Comparison of ENCODE assay signal across 29 mouse cellular contexts in the genomic region with DNA sequence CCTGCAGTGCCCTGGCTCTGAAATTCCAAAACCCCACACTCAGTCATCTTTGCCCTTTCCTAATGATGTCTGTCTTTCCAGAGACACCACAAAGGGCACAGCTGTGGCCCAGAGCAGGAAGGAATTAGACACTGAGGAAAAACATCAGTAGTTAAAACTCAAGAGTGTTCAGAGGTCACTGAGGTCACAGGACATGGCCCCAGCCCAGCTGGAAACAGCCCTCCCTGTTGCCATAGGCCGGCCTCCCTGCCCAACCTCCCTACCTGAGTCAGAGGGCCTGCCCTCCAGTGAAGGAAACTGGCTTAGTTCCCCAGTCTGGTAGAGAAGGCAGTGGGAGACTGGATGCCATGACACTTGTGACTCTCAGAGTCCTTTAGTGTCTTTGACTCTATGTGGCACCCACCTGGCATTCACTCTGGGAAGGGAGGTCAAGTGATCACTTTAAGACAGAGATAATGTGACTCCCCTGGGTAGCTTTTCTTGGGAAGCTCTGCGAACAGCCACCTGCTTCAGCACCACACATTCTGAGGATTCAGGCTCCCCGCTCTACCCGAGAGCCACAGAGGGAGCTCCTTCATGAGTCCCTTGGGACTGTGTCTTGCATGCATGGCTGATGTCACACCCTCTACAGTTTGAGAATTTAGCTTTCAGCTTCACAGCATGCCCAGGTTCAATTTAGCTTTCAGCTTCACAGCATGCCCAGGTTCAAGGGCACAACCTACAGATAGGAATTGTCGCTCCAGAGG. TPM values are rescaled to one million over a fixed set of nuclear protein-coding genes. Genes with fewer than 3 reads are reported as not detected.
DNase-seq lines count a peak whose midpoint lies in the region; ATAC-seq and TF ChIP-seq lines count a peak whose summit lies in the region.
"Had no signal": no experiment of that assay in that cellular context is flagged by ENCODE, and none has a peak within 500 bp of the region (broad histone marks: within the 10 kb centered on the region; RNA-seq: fewer than 3 reads in every experiment).

No protein-coding gene starts in this region.

- no peak overlapping the region for H3K9ac ChIP-seq in midbrain, embryonic 11.5 days (ENCODE audit: low read length)
- H3K9ac ChIP-seq in midbrain, embryonic 14.5 days (replicated peaks; ENCODE audit: low read length), result no peak overlapping the region
- H3K9ac ChIP-seq in CH12.LX (ENCODE audit: insufficient read depth, low read depth), result no peak overlapping the region
- H3K9ac ChIP-seq: embryonic facial prominence, embryonic 15.5 days; forebrain, embryonic 12.5 days; forebrain, postnatal 0 days; hindbrain, embryonic 13.5 days; limb, embryonic 13.5 days; lung, embryonic 15.5 days; neural tube, embryonic 12.5 days had no signal

- WGBS in midbrain, embryonic 11.5 days, result 70% methylated on average over 5 of the region's 5 CpGs
- WGBS in midbrain, embryonic 14.5 days, result 59% methylated on average over 5 of the region's 5 CpGs
- WGBS in olfactory bulb, adult 2 months, result 82% methylated on average over 5 of the region's 5 CpGs

- H3K27ac ChIP-seq in midbrain, embryonic 11.5 days (ENCODE audit: low read depth, low read length), result no peak overlapping the region
- no peak overlapping the region for H3K27ac ChIP-seq in midbrain, embryonic 14.5 days (replicated peaks; ENCODE audit: low read depth, low read length)
- no peak overlapping the region for H3K27ac ChIP-seq in CH12.LX (ENCODE audit: insufficient read depth, low read depth)
- 0 out of 2 replicates have a peak overlapping the region, but pooled peaks have one; percentile 37 for H3K27ac ChIP-seq in cortical plate, adult 2 months (ENCODE audit: insufficient read depth, low read length)
- H3K27ac ChIP-seq in olfactory bulb, adult 2 months (ENCODE audit: insufficient read depth, low read depth, low read length), result peak overlapping the region; percentile 26; the same call in 1 of the 2 replicates
- H3K27ac ChIP-seq: embryonic facial prominence, embryonic 15.5 days; forebrain, embryonic 12.5 days; hindbrain, embryonic 13.5 days; limb, embryonic 13.5 days; lung, embryonic 15.5 days; midbrain, embryonic 10.5 days; neural tube, embryonic 12.5 days had no signal

- dilution Hi-C loops in CH12.LX (cut with MboI; ENCODE audit: extremely low pct_ligation_motif_present, extremely low pct_unique_long_range_greater_than_20kb, low sequenced_read_pairs), result no loop called here

- no peaks in the 10 kb centered on the region for H3K27me3 ChIP-seq in midbrain, embryonic 11.5 days (ENCODE audit: control insufficient read depth, insufficient read depth, low read length)
- H3K27me3 ChIP-seq in midbrain, embryonic 14.5 days (ENCODE audit: control insufficient read depth, insufficient read depth, low read length), result no peaks in the 10 kb centered on the region
- H3K27me3 ChIP-seq in CH12.LX (replicated peaks), result no peaks in the 10 kb centered on the region
- H3K27me3 ChIP-seq: embryonic facial prominence, embryonic 15.5 days; forebrain, embryonic 12.5 days; hindbrain, embryonic 13.5 days; limb, embryonic 13.5 days; lung, embryonic 15.5 days; neural tube, embryonic 12.5 days had no signal

- in situ Hi-C loops in CH12.LX (cut with MboI; ENCODE audit: low pct_ligation_motif_present, low pct_unique_long_range_greater_than_20kb, low sequenced_read_pairs), result no loop called here

- TF ChIP-seq RAD21 in CH12.LX (IDR thresholded peaks at IDR 0.05; ENCODE audit: low read depth, low read length), result no peak; the same call in 1 of the 2 replicates

- TF ChIP-seq CTCF in CH12.LX (conservative IDR thresholded peaks at IDR 0.05 in 1 of 2, IDR thresholded peaks at IDR 0.05 in 1 of 2; ENCODE audit: low read depth in 2 of 2, low read length in 2 of 2), result 0 out of 4 replicates have a peak, but pooled peaks of 1 of the 2 experiments have one; percentile 14
- no peak for TF ChIP-seq CTCF in cortical plate, adult 2 months (IDR thresholded peaks at IDR 0.05; ENCODE audit: extremely low read depth, insufficient read depth, low read length)
- no peak for TF ChIP-seq CTCF in olfactory bulb, adult 2 months (IDR thresholded peaks at IDR 0.05; ENCODE audit: insufficient read depth, low read depth, low read length)

- H3K4me3 ChIP-seq in midbrain, embryonic 11.5 days (ENCODE audit: low read depth, low read length), result no peak overlapping the region
- no peak overlapping the region for H3K4me3 ChIP-seq in midbrain, embryonic 14.5 days (replicated peaks; ENCODE audit: low read depth, low read length)
- H3K4me3 ChIP-seq in CH12.LX (replicated peaks in 1 of 3; ENCODE audit: low read depth in 2 of 3, low read length in 2 of 3, poor library complexity in 1 of 3), result peak overlapping the region in 1 of 3 experiments; percentile 4
- H3K4me3 ChIP-seq in cortical plate, adult 2 months (ENCODE audit: insufficient read depth, low read length), result no peak overlapping the region
- H3K4me3 ChIP-seq in olfactory bulb, adult 2 months (ENCODE audit: insufficient read depth, low read depth, low read length), result no peak overlapping the region
- H3K4me3 ChIP-seq: embryonic facial prominence, embryonic 15.5 days; forebrain, embryonic 12.5 days; hindbrain, embryonic 13.5 days; limb, embryonic 13.5 days; lung, embryonic 15.5 days; midbrain, embryonic 10.5 days; myocyte; neural tube, embryonic 12.5 days had no signal

- TF ChIP-seq EP300 in CH12.LX (IDR thresholded peaks at IDR 0.05; ENCODE audit: low read length), result no peak; the same call in 1 of the 2 replicates

- H3K4me1 ChIP-seq in midbrain, embryonic 11.5 days (ENCODE audit: control insufficient read depth, insufficient read depth, low read length), result peaks cover 7% of the 10 kb centered on the region; the same call in 1 of the 2 replicates
- H3K4me1 ChIP-seq in midbrain, embryonic 14.5 days (ENCODE audit: control insufficient read depth, insufficient read depth, low read length), result peaks cover 20% of the 10 kb centered on the region
- H3K4me1 ChIP-seq in CH12.LX (ENCODE audit: control insufficient read depth in 1 of 2, insufficient read depth in 2 of 2), result peaks cover 23 to 46% of the 10 kb centered on the region in 2 experiments
- H3K4me1 ChIP-seq in cortical plate, adult 2 months (ENCODE audit: control insufficient read depth, insufficient read depth, low read length), result peaks cover 13% of the 10 kb centered on the region
- peaks cover 33% of the 10 kb centered on the region for H3K4me1 ChIP-seq in olfactory bulb, adult 2 months (ENCODE audit: control insufficient read depth, insufficient read depth, low read length)

- no peak for TF ChIP-seq POLR2A in CH12.LX (IDR thresholded peaks at IDR 0.05; ENCODE audit: low read depth, low read length)
- no peak for TF ChIP-seq POLR2A in cortical plate, adult 2 months (IDR thresholded peaks at IDR 0.05; ENCODE audit: extremely low read depth, insufficient read depth, low read length)
- no peak for TF ChIP-seq POLR2A in olfactory bulb, adult 2 months (IDR thresholded peaks at IDR 0.05; ENCODE audit: insufficient read depth, low read depth, low read length)

- ATAC-seq in midbrain, embryonic 11.5 days (ENCODE audit: low FRiP score), result no peak
- ATAC-seq in midbrain, embryonic 14.5 days (ENCODE audit: low FRiP score, low TSS enrichment), result no peak
- ATAC-seq: forebrain, postnatal 0 days; inflammation-experienced regulatory T-cells, adult 6 months had no signal

- peak; percentile 59 for DNase-seq in midbrain, embryonic 11.5 days (ENCODE audit: low spot score, missing footprints)
- DNase-seq in midbrain, embryonic 14.5 days, result no peak
- peak; percentile 87 for DNase-seq in CH12.LX (ENCODE audit: extremely low read depth)
- no peak for DNase-seq in right cerebral cortex, postnatal 14 days
- no peak for DNase-seq in cerebellum, adult 8-10 months
- no peak for DNase-seq in urinary bladder, adult 2 months (ENCODE audit: low spot score)
- DNase-seq: adrenal gland, adult 8-10 months; cerebellum, adult 9-10 months; forebrain, postnatal 0 days; heart, postnatal 4 days; kidney, adult 11 months; kidney, postnatal 14 days; thymus, adult 2 months had no signal

- H3K4me2 ChIP-seq in midbrain, embryonic 11.5 days, result no peak overlapping the region
- H3K4me2 ChIP-seq in midbrain, embryonic 14.5 days (ENCODE audit: low read length), result no peak overlapping the region
- peak overlapping the region; percentile 19; the same call in 1 of the 2 replicates for H3K4me2 ChIP-seq in CH12.LX (ENCODE audit: insufficient read depth, low read depth, poor library complexity, severe bottlenecking)
- H3K4me2 ChIP-seq: embryonic facial prominence, embryonic 15.5 days; forebrain, embryonic 12.5 days; hindbrain, embryonic 13.5 days; limb, embryonic 13.5 days; liver, embryonic 11.5 days; lung, embryonic 15.5 days; neural tube, embryonic 12.5 days had no signal

- no peaks in the 10 kb centered on the region for H3K9me3 ChIP-seq in midbrain, embryonic 11.5 days (ENCODE audit: control insufficient read depth, low read length)
- no peaks in the 10 kb centered on the region for H3K9me3 ChIP-seq in midbrain, embryonic 14.5 days (ENCODE audit: control insufficient read depth, low read length)
- H3K9me3 ChIP-seq in CH12.LX (replicated peaks; ENCODE audit: low read length), result no peaks in the 10 kb centered on the region
- H3K9me3 ChIP-seq: embryonic facial prominence, embryonic 15.5 days; forebrain, embryonic 12.5 days; hindbrain, embryonic 13.5 days; limb, embryonic 13.5 days; lung, embryonic 15.5 days; midbrain, embryonic 10.5 days; neural tube, embryonic 12.5 days had no signal

- H3K79me2 ChIP-seq in CH12.LX (replicated peaks; ENCODE audit: control insufficient read depth, extremely low read depth, insufficient read depth, poor library complexity, severe bottlenecking), result no peaks in the 10 kb centered on the region

- H3K36me3 ChIP-seq in midbrain, embryonic 11.5 days (ENCODE audit: control insufficient read depth, insufficient read depth, low read length), result no peaks in the 10 kb centered on the region
- H3K36me3 ChIP-seq in midbrain, embryonic 14.5 days (ENCODE audit: control insufficient read depth, insufficient read depth, low read length), result no peaks in the 10 kb centered on the region
- no peaks in the 10 kb centered on the region for H3K36me3 ChIP-seq in CH12.LX (replicated peaks in 1 of 2; ENCODE audit: control insufficient read depth in 1 of 2, insufficient read depth in 1 of 2, low read length in 1 of 2)
- H3K36me3 ChIP-seq: embryonic facial prominence, embryonic 15.5 days; forebrain, embryonic 12.5 days; hindbrain, embryonic 13.5 days; limb, embryonic 13.5 days; lung, embryonic 15.5 days; midbrain, embryonic 10.5 days; neural tube, embryonic 12.5 days had no signal

RNA-seq across cellular contexts. Expression of a gene that starts 15.0 kb away (rescaled TPM):
- 0.10 TPM in 1 of 2 replicates, not detected in the other for polyA plus RNA-seq in midbrain, embryonic 11.5 days (2014; fragmentation: Nextera tagmentation; extraction: Ambion mirVana)
- 0.17 and 0.22 TPM in 2 replicates for polyA plus RNA-seq in midbrain, embryonic 14.5 days (2014; fragmentation: Nextera tagmentation; extraction: Ambion mirVana)
- total RNA-seq in CH12.LX (2012; rRNA removed), result 0.04 TPM in 1 of 2 replicates, not detected in the other
- 0.05 and 0.09 TPM in 2 replicates for total RNA-seq in CH12.LX (2014; rRNA removed)
- 0.07 and 0.10 TPM in 2 replicates for polyA plus RNA-seq in CH12.LX (2012; ENCODE audit: insufficient read length, low read depth)
- 0.46 and 0.79 TPM in 2 replicates for polyA plus RNA-seq in cortical plate, adult 2 months (2012; rRNA removed)
- polyA plus RNA-seq in olfactory bulb, adult 2 months (2012; ENCODE audit: insufficient read depth, insufficient read length, low replicate concordance, missing spikeins), result not detected in 2 replicates
- 0.18 and 0.19 TPM in 2 replicates for polyA plus RNA-seq in urinary bladder, adult 2 months (2012; rRNA removed)
- total RNA-seq: adrenal gland, adult 8-10 months; common myeloid progenitor, adult 5-6 weeks; gastrocnemius, adult 8-10 months; megakaryocyte progenitor cell, adult 5-6 weeks had no signal
- polyA plus RNA-seq: inflammation-experienced regulatory T-cells, adult 6 months; kidney, embryonic 14.5 days; myocyte had no signal

RNA-seq across cellular contexts. Expression of a gene that starts 40.1 kb away (rescaled TPM):
- polyA plus RNA-seq in midbrain, embryonic 11.5 days (2014; fragmentation: Nextera tagmentation; extraction: Ambion mirVana), result 1.4 TPM in 2 replicates
- 2.0 and 3.1 TPM in 2 replicates for polyA plus RNA-seq in midbrain, embryonic 14.5 days (2014; fragmentation: Nextera tagmentation; extraction: Ambion mirVana)
- total RNA-seq in CH12.LX (2012; rRNA removed) (1.1 and 1.4 TPM in 2 replicates), CH12.LX (2014; rRNA removed) (2.8 and 2.9 TPM in 2 replicates)
- polyA plus RNA-seq in CH12.LX (2012; ENCODE audit: insufficient read length, low read depth), result 6.4 and 7.1 TPM in 2 replicates
- polyA plus RNA-seq in cortical plate, adult 2 months (2012; rRNA removed), result 24.6 and 25.4 TPM in 2 replicates
- polyA plus RNA-seq in olfactory bulb, adult 2 months (2012; ENCODE audit: insufficient read depth, insufficient read length, low replicate concordance, missing spikeins), result not detected in 2 replicates
- 9.9 and 11.3 TPM in 2 replicates for polyA plus RNA-seq in urinary bladder, adult 2 months (2012; rRNA removed)
- total RNA-seq: common myeloid progenitor, adult 5-6 weeks; megakaryocyte progenitor cell, adult 5-6 weeks had no signal

RNA-seq across cellular contexts. Expression of a gene that starts 54.7 kb away (rescaled TPM):
- polyA plus RNA-seq in midbrain, embryonic 11.5 days (2014; fragmentation: Nextera tagmentation; extraction: Ambion mirVana), result 86.0 and 93.2 TPM in 2 replicates
- polyA plus RNA-seq in midbrain, embryonic 14.5 days (2014; fragmentation: Nextera tagmentation; extraction: Ambion mirVana), result 115 and 132 TPM in 2 replicates
- total RNA-seq in CH12.LX (2012; rRNA removed) (48.0 and 50.1 TPM in 2 replicates), CH12.LX (2014; rRNA removed) (33.0 and 38.0 TPM in 2 replicates)
- polyA plus RNA-seq in CH12.LX (2012; ENCODE audit: insufficient read length, low read depth), result 23.3 and 29.4 TPM in 2 replicates
- polyA plus RNA-seq in cortical plate, adult 2 months (2012; rRNA removed), result 73.3 and 76.0 TPM in 2 replicates
- not detected in 2 replicates for polyA plus RNA-seq in olfactory bulb, adult 2 months (2012; ENCODE audit: insufficient read depth, insufficient read length, low replicate concordance, missing spikeins)
- polyA plus RNA-seq in urinary bladder, adult 2 months (2012; rRNA removed), result 30.8 and 39.6 TPM in 2 replicates

RNA-seq across cellular contexts. Expression of a gene that starts 54.7 kb away (rescaled TPM):
- 165 and 173 TPM in 2 replicates for polyA plus RNA-seq in midbrain, embryonic 11.5 days (2014; fragmentation: Nextera tagmentation; extraction: Ambion mirVana)
- 99.9 and 104 TPM in 2 replicates for polyA plus RNA-seq in midbrain, embryonic 14.5 days (2014; fragmentation: Nextera tagmentation; extraction: Ambion mirVana)
- total RNA-seq in CH12.LX (2012; rRNA removed) (85.9 and 102 TPM in 2 replicates), CH12.LX (2014; rRNA removed) (34.9 and 39.1 TPM in 2 replicates)
- 178 and 250 TPM in 2 replicates for polyA plus RNA-seq in CH12.LX (2012; ENCODE audit: insufficient read length, low read depth)
- polyA plus RNA-seq in cortical plate, adult 2 months (2012; rRNA removed), result 75.7 and 95.2 TPM in 2 replicates
- not detected in 2 replicates for polyA plus RNA-seq in olfactory bulb, adult 2 months (2012; ENCODE audit: insufficient read depth, insufficient read length, low replicate concordance, missing spikeins)
- 61.1 and 75.7 TPM in 2 replicates for polyA plus RNA-seq in urinary bladder, adult 2 months (2012; rRNA removed)

Comparison
In these comparisons a context has a peak if more than half of its experiments do, and no peak if none do; other contexts are left out.
1. DNase-seq: peak in midbrain, embryonic 11.5 days (single experiment) and CH12.LX (single experiment); none in midbrain, embryonic 14.5 days (single experiment), right cerebral cortex, postnatal 14 days (single experiment), cerebellum, adult 8-10 months (single experiment) and urinary bladder, adult 2 months (single experiment).
2. H3K27ac ChIP-seq: peak in cortical plate, adult 2 months (single experiment) and olfactory bulb, adult 2 months (single experiment); none in midbrain, embryonic 11.5 days (single experiment), midbrain, embryonic 14.5 days (single experiment) and CH12.LX (single experiment).